Mouse (Mus musculus): Measurements from ENCODE around the gene Pex7.

GRCm38 (mm10) chr10:19941914-19942313 is 34.4 kb upstream of the Pex7 start:
- TF ChIP-seq CTCF (conservative IDR thresholded peaks at IDR 0.05; ENCODE audit: low read length) (no peak), NANOG (IDR thresholded peaks at IDR 0.05; ENCODE audit: borderline replicate concordance, low read length) (no peak), POU5F1 (IDR thresholded peaks at IDR 0.05; ENCODE audit: borderline replicate concordance, low read length) (no peak)
